Mouse (Mus musculus) heart, embryonic 16.5 days (tissue): Measurements from ENCODE around the gene Glis1. TPM values are rescaled to one million over a fixed set of nuclear protein-coding genes. Genes with fewer than 3 reads are reported as not detected.

Experiments
- ATAC-seq: fragments of 200-750 bp; cut with Nextera tagmentation; replicated peaks from 2 replicates; pipeline ENCODE4 v1.8.0; 2017; ENCODE audit warnings: moderate number of reproducible peaks; ENCODE audit not compliant: insufficient read depth, low FRiP score; ENCODE audit errors: extremely low read depth
- H3K27ac ChIP-seq: fragments of 300-500 bp; sonication (generic); 2 replicates; pipeline ENCODE4 v1.5.1; 2014; ENCODE audit warnings: mild to moderate bottlenecking, low read length, control low read depth, moderate library complexity
- H3K27me3 ChIP-seq: fragments of 300-500 bp; sonication (generic); 2 replicates; pipeline ENCODE4 v1.6.1; 2014; ENCODE audit warnings: low read length, mixed read lengths; ENCODE audit not compliant: control insufficient read depth, insufficient read depth
- H3K36me3 ChIP-seq: fragments of 300-500 bp; sonication (generic); 2 replicates; pipeline ENCODE4 v1.6.1; 2014; ENCODE audit not compliant: control insufficient read depth, insufficient read depth
- H3K4me1 ChIP-seq: fragments of 300-500 bp; sonication (generic); 2 replicates; pipeline ENCODE4 v1.6.1; 2014; ENCODE audit warnings: low read length, mixed read lengths; ENCODE audit not compliant: control insufficient read depth, insufficient read depth
- H3K4me2 ChIP-seq: fragments of 300-500 bp; sonication (generic); 2 replicates; pipeline ENCODE4 v1.6.1; 2014; ENCODE audit warnings: low read depth, mild to moderate bottlenecking, control low read depth, low read length
- H3K4me3 ChIP-seq: fragments of 300-500 bp; sonication (generic); 2 replicates; pipeline ENCODE4 v1.5.1; 2014; ENCODE audit warnings: mild to moderate bottlenecking, control low read depth, low read length
- H3K9ac ChIP-seq: fragments of 300-500 bp; sonication (generic); 2 replicates; pipeline ENCODE4 v1.6.1; 2014; ENCODE audit warnings: low read length, control low read depth
- H3K9me3 ChIP-seq: fragments of 300-500 bp; sonication (generic); replicated peaks from 2 replicates; pipeline ENCODE4 v1.6.1; 2016; ENCODE audit warnings: low read length; ENCODE audit not compliant: control insufficient read depth
- WGBS: fragments of 180-500 bp; shearing (Covaris S2); extraction: QIAGEN DNeasy Blood & Tissue Kit; methylation state at CpG from one replicate; pipeline ENCODE4 v1.1.7; 2014; 5-methylcytosine and 5-hydroxymethylcytosine counted together
- polyA plus RNA-seq: library from polyadenylated mRNA; unstranded; fragments of >200 nt; fragmentation: Nextera tagmentation; extraction: Ambion mirVana; gene quantifications from 2 replicates; pipeline ENCODE4 v1.2.1, GENCODE M21; 2015

Glis1 gene
- polyA plus RNA-seq, 1 experiment from 2014 or later: 0.16 TPM

DNA sequence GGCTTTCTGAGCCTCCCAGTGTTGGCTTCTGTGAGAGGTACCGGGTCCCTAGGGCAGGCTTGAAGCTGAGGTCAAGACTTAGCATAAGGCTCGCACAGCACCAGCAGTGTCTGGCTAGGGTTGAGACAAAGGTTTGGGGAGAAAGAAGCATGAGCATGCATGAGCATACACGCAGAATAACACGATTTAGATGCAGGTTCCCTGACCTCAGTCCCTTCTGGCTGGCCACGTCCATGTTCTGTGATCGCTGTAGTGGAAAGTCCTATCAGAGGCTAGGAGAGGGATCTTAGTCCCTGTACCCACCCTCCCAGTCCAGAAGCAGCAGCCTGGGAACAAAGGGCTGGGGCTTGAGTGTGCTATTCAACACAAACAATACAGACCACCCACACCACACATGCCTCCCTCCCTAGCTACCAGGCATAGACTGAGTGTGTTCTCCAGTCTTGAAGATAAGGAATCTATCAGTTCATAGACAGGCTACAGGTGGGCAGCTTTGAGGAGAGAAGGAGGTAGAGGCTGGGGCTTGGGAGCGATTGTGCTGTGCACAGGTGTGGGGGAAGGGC, 134.6 kb downstream of the Glis1 start:
- Histone ChIP-seq H3K4me3 (no peak overlapping the region), H3K4me1 (no peaks in the 10 kb centered on the region), H3K36me3 (no peaks in the 10 kb centered on the region), H3K9me3 (no peaks in the 10 kb centered on the region), H3K27ac (no peak overlapping the region), H3K4me2 (no peak overlapping the region), H3K9ac (no peak overlapping the region), H3K27me3 (no peaks in the 10 kb centered on the region; the same call in 1 of the 2 replicates)
- 82% methylated on average over 7 of the region's 7 CpGs for WGBS
- no peak for ATAC-seq

DNA sequence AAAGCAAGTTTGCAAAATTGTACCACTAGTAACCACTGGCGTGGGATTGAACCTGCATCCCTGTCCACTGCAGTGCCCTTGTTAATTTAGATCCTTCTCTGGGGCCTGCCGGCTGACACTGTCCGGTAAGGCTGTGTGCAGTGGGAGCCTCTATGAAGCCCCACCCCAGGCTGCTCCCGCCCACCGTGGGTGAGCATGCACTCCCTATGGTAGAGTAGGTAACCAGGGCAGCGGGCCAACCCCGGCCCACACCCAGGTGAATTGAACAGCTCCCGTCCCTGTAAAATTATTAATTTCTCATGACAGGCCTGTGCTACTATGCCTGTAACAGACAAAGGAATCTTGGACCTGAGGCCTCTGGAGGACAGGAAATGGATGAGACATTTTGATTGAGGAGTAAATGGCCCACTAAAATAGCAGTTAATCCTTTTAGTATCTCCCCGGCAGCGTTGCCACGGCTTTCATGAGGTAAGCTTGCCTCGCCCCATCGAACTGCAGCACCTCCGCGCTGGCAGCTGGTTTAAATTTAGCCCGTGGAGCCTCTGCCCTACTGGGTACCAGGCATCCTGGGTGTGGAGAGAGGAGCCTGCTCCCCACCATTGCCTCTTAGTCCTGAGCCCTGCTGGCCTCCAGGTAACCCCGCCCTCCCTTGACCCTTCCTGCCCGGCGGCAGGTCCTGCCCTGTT, 136.1 kb downstream of the Glis1 start:
- H3K27ac ChIP-seq: no peak overlapping the region
- H3K27me3 ChIP-seq: no peaks in the 10 kb centered on the region; the same call in 1 of the 2 replicates
- WGBS: 54% methylated on average over 19 of the region's 19 CpGs
- H3K9ac ChIP-seq: no peak overlapping the region
- no peaks in the 10 kb centered on the region for H3K4me1 ChIP-seq
- no peak overlapping the region for H3K4me3 ChIP-seq
- no peaks in the 10 kb centered on the region for H3K36me3 ChIP-seq
- no peaks in the 10 kb centered on the region for H3K9me3 ChIP-seq
- no peak for ATAC-seq
- H3K4me2 ChIP-seq: no peak overlapping the region

DNA sequence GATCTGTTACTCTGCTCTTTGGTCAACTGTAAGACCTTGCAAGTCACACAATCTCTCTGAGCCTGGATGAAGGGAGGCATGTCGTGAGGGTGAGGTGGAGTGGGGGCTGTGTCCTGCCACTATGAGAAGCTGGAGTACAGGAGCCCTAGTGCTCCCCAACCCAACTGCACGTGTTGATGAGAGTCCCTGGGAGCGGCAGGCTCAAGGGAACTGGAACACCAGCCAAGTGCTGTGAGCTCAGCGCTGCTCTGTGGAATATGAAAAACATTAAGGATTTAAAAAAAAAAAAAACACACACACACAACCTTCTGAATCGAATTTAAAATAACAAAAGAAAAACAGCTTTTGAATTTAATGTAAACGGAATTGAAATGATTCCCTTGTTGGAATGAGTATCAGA, 141.4 kb downstream of the Glis1 start:
- Histone ChIP-seq H3K4me1 (no peaks in the 10 kb centered on the region), H3K4me3 (no peak overlapping the region), H3K9me3 (no peaks in the 10 kb centered on the region), H3K9ac (no peak overlapping the region), H3K27me3 (peaks cover 2% of the 10 kb centered on the region; the same call in 1 of the 2 replicates), H3K27ac (no peak overlapping the region), H3K36me3 (no peaks in the 10 kb centered on the region), H3K4me2 (no peak overlapping the region)
- WGBS: 55% methylated on average over 6 of the region's 6 CpGs
- ATAC-seq: no peak

DNA sequence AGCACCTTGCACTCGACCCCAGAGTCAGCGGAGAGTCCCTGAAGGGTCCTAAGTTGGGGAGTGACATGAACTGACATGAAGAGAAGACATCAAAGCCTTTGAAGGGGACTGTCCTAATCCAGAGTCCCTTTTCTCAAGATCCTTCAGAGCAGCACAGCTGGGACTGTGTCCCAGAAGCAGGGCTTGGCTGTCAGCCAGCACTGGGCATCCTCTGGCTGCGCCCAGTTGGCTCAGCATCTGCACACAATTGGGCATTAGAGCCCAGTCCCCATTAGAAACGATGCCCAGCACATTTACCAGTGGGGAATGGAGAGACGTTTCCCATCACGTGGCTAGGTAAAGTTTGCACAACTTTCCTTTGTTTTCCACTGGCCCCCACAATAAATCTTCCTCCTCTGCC, 142.4 kb downstream of the Glis1 start:
- no peaks in the 10 kb centered on the region for H3K4me1 ChIP-seq
- H3K4me3 ChIP-seq: no peak overlapping the region
- ATAC-seq: no peak
- H3K36me3 ChIP-seq: no peaks in the 10 kb centered on the region
- H3K9ac ChIP-seq: no peak overlapping the region
- H3K9me3 ChIP-seq: no peaks in the 10 kb centered on the region
- H3K4me2 ChIP-seq: no peak overlapping the region
- WGBS: 67% methylated on average over 6 of the region's 6 CpGs
- no peak overlapping the region for H3K27ac ChIP-seq
- peaks cover 2% of the 10 kb centered on the region; the same call in 1 of the 2 replicates for H3K27me3 ChIP-seq

DNA sequence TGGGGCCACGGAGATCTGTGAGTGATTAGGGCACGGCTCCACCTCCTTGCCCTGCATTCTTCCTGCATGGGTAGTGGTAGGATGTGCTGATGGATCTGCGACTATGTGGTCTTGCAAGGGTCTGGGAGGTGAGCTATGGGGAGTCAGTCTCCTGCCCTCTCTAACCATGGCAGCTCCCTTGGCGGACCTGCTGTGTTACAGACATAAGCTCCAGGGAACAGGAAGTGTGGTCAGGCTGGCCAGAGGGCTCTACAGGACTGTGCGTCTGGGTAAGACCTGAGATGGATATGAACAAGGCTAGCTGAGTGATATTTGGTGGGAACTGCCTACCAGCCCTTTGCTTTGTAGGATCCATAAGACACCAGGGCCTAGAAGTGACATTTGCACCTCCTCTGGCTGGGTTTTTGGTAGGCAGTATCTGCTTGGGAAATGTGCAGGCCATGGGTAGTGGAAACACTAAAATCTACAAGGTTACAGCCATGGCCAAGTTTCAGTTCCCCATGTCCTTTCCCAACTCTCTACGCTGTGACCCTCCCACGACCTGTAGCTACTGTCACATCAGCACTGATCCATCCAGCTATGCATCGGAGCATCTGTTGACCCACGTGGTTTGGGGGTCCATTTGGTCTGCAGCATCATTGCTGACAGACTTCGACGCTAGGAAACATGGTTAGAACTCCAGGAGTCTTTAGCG, 142.9 kb downstream of the Glis1 start:
- Histone ChIP-seq H3K9ac (no peak overlapping the region), H3K4me1 (no peaks in the 10 kb centered on the region), H3K9me3 (no peaks in the 10 kb centered on the region), H3K27me3 (peaks cover 2% of the 10 kb centered on the region; the same call in 1 of the 2 replicates), H3K4me2 (no peak overlapping the region), H3K27ac (no peak overlapping the region), H3K36me3 (no peaks in the 10 kb centered on the region), H3K4me3 (no peak overlapping the region)
- no peak for ATAC-seq
- 73% methylated on average over 12 of the region's 12 CpGs for WGBS

DNA sequence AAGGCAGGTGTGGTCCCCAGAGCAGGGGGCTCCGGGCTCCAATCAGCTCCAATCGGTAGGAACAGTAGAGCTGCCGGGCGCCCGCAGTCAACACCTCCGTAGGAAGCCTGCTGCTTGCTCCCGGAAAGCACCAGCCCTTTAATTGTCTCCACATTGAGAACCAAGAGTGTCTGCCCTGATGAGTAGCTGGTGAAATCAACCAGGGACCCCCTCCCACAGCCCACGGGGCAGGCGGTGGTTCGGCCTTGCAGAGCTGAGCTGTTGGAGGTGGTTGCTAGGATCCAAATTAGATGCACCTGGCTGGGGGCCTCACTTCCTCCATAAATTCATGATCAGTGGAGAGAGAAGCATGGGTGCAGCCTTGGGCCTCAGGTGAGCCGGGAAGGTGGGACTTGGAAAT, 146.5 kb downstream of the Glis1 start:
- H3K27ac ChIP-seq: no peak overlapping the region
- no peak overlapping the region for H3K4me2 ChIP-seq
- 80% methylated on average over 11 of the region's 11 CpGs for WGBS
- H3K36me3 ChIP-seq: no peaks in the 10 kb centered on the region
- no peak overlapping the region for H3K9ac ChIP-seq
- H3K4me3 ChIP-seq: no peak overlapping the region
- ATAC-seq: no peak
- H3K9me3 ChIP-seq: no peaks in the 10 kb centered on the region
- no peaks in the 10 kb centered on the region for H3K4me1 ChIP-seq
- H3K27me3 ChIP-seq: peaks cover 2% of the 10 kb centered on the region; the same call in 1 of the 2 replicates

DNA sequence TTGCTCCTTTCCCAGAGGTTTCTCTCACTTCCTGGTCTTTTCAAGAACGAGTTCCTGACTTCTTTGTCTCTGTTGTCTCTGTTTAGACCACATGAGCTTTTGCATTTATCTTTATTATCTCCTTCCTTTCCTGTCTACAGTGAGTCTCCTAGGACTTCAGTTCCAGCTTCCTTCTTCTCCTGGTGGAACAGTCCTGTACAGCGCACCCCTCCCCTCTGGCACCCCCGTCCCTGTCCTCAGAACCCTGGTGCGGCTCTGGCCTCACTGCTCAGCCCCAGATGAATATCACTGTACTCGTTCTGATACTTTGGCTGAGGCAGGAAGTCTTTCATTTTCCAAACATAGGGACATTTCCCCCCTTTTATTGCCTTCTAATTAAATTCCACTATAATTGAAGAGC, 152.0 kb downstream of the Glis1 start:
- ATAC-seq: no peak
- H3K36me3 ChIP-seq: no peaks in the 10 kb centered on the region
- no peak overlapping the region for H3K9ac ChIP-seq
- no peaks in the 10 kb centered on the region for H3K27me3 ChIP-seq
- no peak overlapping the region for H3K4me2 ChIP-seq
- no peaks in the 10 kb centered on the region for H3K9me3 ChIP-seq
- no peak overlapping the region for H3K27ac ChIP-seq
- no peaks in the 10 kb centered on the region for H3K4me1 ChIP-seq
- WGBS: 58% methylated on average over 5 of the region's 5 CpGs
- no peak overlapping the region for H3K4me3 ChIP-seq

DNA sequence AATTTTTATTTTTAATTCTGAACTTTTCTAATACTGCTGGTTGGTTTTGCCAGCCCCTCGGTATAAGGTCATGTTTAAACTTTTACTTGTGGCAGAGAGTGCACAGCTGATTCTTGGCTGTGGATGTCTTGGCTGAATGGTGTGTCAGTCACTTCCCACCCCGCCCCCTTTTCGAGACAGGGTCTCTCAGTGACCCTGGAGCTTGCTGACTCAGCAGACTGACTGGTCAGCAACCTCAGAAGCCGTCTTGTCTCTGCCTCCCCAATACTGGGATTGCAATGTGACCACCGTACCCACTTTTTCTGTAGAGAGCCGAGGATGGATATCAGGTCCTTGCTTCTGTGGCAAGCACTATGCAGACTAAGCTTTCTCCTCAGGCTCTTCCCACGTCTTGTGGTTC, 154.2 kb downstream of the Glis1 start:
- no peaks in the 10 kb centered on the region for H3K9me3 ChIP-seq
- H3K9ac ChIP-seq: no peak overlapping the region
- H3K27me3 ChIP-seq: no peaks in the 10 kb centered on the region
- no peak for ATAC-seq
- H3K4me1 ChIP-seq: no peaks in the 10 kb centered on the region
- H3K27ac ChIP-seq: no peak overlapping the region
- H3K4me3 ChIP-seq: no peak overlapping the region
- H3K36me3 ChIP-seq: no peaks in the 10 kb centered on the region
- WGBS: 83% methylated on average over 7 of the region's 7 CpGs
- H3K4me2 ChIP-seq: no peak overlapping the region

DNA sequence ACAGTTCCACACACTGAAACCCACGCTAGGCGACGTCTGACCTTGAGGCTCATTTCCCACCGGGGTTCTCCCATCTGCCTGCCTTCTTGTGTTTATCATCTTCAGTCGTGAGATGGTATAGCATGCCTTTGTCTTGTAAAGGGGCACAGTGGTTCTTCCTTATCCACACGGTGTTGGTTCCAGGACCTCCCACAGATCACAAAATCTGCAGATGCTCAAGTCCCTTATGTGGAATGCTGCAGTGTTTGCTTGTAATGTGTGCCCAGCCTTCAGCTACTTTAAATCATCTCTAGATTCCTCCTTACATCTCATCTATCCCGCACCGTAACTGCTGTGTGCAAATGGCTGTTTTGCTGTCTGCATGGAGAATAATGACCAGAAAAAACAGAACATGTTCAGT, 154.7 kb downstream of the Glis1 start:
- no peak for ATAC-seq
- Histone ChIP-seq H3K36me3 (no peaks in the 10 kb centered on the region), H3K9me3 (no peaks in the 10 kb centered on the region), H3K4me1 (no peaks in the 10 kb centered on the region), H3K27ac (no peak overlapping the region), H3K27me3 (no peaks in the 10 kb centered on the region), H3K4me2 (no peak overlapping the region), H3K4me3 (no peak overlapping the region), H3K9ac (no peak overlapping the region)
- WGBS: 78% methylated on average over 8 of the region's 8 CpGs
